Mouse (Mus musculus) G1E (cell line): ENCODE results near the gene Gcn1l1.

Experiments
- CTCF ChIP-seq: IDR thresholded peaks from 2 replicates; pipeline ENCODE4 v1.5.1; 2012; ENCODE audit warnings: low read depth, low read length, inconsistent platforms, mixed read lengths
- GATA1 ChIP-seq: IDR thresholded peaks from 2 replicates; pipeline ENCODE4 v1.6.1; 2012; ENCODE audit warnings: borderline replicate concordance, low read length, inconsistent platforms, mixed read lengths
- POLR2AphosphoS5 ChIP-seq: IDR thresholded peaks from 2 replicates; pipeline ENCODE4 v1.6.1; 2012; ENCODE audit warnings: low read depth, low read length, inconsistent platforms; ENCODE audit not compliant: insufficient replicate concordance

- no peak for TF ChIP-seq CTCF
- TF ChIP-seq POLR2AphosphoS5, result no peak
- TF ChIP-seq GATA1, result no peak
These were observed 26.5 kb downstream of the Gcn1l1 start for GRCm38 (mm10) chr5:115591506-115591905.
